Mouse (Mus musculus) naive thymus-derived CD4-positive, alpha-beta T cell, adult 2 months (primary cell): ENCODE data around the gene Cidec.

Source experiments
- DNase-seq: peaks from one replicate; pipeline ENCODE4 v3.0.0-alpha.2; 2011; ENCODE audit warnings: low read depth

Cidec gene

GRCm38 (mm10) chr6:113444207-113444965 lies 8.8 kb upstream of the Cidec start:
- no peak for DNase-seq

DNA sequence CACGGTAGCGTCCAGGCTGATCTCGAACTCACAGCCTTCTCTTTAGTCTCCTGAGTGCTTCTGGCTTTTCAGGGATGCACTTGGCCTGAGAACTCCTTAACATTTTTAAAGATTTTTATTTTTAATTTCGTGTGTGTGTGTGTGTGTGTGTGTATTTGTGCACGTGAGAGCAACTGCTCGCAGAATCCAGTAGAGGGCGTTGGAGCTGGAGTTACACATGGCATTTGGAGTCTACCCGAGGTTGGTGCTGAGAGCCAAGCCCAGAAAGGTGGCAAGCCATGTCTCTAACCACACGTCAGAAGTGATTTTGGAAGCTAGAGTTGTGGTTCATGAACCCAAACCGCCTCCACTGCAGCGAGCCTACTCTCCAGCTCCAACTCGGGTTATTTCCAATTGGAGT lies 7.5 kb upstream of the Cidec start:
- DNase-seq: peak; percentile 53

- DNase-seq: peak; percentile 96
Measured at GRCm38 (mm10) chr6:113442442-113443090, 7.0 kb upstream of the Cidec start, which contains the start of gene Jagn1. Gene Jagn1 (plus strand): TSS chr6:113442569.

- no peak for DNase-seq
Measured at GRCm38 (mm10) chr6:113442087-113442441, 6.5 kb upstream of the Cidec start.

GRCm38 (mm10) chr6:113441147-113441680 lies 5.7 kb upstream of the Cidec start:
- peak; percentile 92 for DNase-seq

- no peak for DNase-seq
Measured at GRCm38 (mm10) chr6:113440686-113441085, 5.1 kb upstream of the Cidec start.

GRCm38 (mm10) chr6:113438721-113439430 lies 3.3 kb upstream of the Cidec start:
- DNase-seq: no peak

- DNase-seq: no peak
Measured at GRCm38 (mm10) chr6:113437135-113437534, 1.6 kb upstream of the Cidec start.

- DNase-seq: no peak
Measured at GRCm38 (mm10) chr6:113434691-113435090, 869 bp downstream of the Cidec start.

GRCm38 (mm10) chr6:113433661-113434060 lies 1.9 kb downstream of the Cidec start:
- no peak for DNase-seq

DNA sequence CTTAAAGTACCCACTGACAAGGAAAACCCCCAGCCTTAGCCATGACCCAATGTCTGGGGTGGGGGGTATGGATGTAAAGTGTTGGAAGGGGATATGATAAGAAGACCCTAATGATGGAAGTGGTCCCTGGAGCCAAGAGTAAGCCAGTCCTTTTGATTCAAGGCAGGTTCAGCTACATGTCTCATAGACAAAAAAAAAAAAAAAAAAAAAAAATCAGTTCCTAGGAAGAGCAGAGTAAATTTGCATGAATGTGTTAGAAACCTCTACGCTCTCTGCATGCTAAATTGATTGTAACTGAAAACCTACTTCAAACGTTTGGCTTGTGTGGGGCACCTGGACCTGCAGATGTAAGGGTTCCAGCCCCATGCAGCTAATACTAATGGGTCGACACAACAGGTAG lies 3.8 kb downstream of the Cidec start:
- DNase-seq: no peak

- DNase-seq: no peak
Measured at GRCm38 (mm10) chr6:113430846-113431245, 4.7 kb downstream of the Cidec start.

GRCm38 (mm10) chr6:113429965-113430364 lies 5.6 kb downstream of the Cidec start:
- DNase-seq: no peak

GRCm38 (mm10) chr6:113428006-113428405 lies 7.6 kb downstream of the Cidec start:
- DNase-seq: no peak

- peak; percentile 69 for DNase-seq
Measured at GRCm38 (mm10) chr6:113427397-113427796, 8.2 kb downstream of the Cidec start.

DNA sequence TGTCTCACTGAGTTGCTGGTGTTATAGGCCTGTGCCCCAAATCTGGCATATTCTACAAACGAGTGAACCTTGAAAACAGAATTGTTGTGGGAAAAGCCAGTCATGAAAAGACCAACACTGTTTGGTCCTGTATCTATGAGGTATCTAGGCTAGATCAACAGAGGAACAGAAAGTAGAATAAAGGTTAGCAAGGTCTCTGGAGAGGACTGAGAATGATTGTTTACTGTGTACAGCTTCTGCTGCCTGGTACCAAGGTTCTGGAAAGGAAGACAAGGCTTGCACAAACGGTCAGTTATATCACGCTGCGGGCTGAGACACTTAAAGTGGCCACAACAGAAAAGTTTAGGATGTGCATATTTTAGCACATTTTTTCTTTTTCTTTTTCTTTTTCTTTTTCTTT lies 8.9 kb downstream of the Cidec start:
- no peak for DNase-seq

DNA sequence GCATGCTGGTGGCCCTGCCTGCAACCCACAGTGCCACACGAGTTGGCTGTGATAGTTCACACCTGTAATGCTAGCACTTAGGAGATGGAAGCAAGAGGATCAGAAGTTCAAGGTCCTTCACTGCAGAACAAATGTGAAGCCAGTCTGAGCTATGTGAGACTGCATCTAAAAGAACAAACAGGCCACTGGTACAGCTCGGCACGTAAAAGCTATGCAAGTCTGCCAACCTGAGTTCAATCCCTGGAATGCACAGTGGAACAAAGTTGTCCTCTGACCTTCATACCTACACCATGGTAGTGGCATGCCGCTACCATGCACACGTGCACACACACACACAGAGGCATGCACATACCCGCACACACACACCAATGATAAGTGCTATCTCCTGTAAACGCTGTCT lies 11.4 kb downstream of the Cidec start:
- no peak for DNase-seq

GRCm38 (mm10) chr6:113423000-113423399 lies 12.6 kb downstream of the Cidec start:
- DNase-seq: no peak

GRCm38 (mm10) chr6:113419199-113419587 lies 16.4 kb downstream of the Cidec start, which contains the start of gene Rpusd3:
Gene Rpusd3 (minus strand): TSS chr6:113419340.
- peak; percentile 99 for DNase-seq

DNA sequence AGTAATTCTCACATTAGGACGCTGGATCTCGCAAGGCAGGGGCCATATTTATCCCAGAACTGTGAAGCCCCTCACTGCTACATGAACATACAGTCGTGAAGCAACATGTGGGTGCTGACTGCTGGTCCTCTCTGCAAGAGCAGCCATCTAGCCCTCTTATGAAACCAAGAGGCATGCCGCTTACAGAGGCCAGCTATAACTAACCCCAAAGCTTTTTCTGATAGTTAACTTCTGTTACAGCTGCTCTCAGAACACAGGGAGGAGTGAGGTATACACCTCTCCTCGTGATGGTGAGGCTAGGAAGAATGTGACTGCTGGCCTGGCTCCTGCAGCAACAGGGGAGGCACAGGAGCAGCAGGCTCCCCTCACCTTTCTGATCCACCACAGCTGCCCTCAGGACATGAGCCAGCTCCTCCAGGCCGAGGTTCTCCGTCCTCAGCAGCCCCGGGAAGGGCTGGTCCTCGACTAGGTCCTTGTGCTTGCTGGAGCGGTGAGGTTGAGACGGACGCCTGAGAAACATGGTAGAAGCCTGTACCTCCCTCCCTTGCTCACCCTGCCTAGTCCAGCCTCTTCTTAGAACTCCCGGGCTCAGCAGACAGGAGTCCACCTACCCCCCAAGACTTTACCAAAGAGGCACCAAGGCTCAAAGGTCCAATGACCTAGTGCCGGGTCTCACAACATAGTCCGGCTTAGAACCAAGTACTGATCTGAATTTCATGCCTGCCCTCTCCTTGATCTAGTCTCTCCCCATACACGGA lies 16.9 kb downstream of the Cidec start:
- no peak for DNase-seq

- DNase-seq: no peak
Measured at GRCm38 (mm10) chr6:113416416-113416815, 19.1 kb downstream of the Cidec start.

- no peak for DNase-seq
Measured at GRCm38 (mm10) chr6:113410001-113410400, 25.6 kb downstream of the Cidec start.
